Mouse (Mus musculus) erythroblast, embryonic 14.5 days (primary cell): ENCODE data around the gene Tmem238l.

Experiments
- GATA1 ChIP-seq: IDR thresholded peaks from 2 replicates; pipeline ENCODE4 v1.6.1; 2012; ENCODE audit warnings: low read length, inconsistent platforms, mixed read lengths
- TAL1 ChIP-seq: IDR thresholded peaks from 3 replicates; pipeline ENCODE4 v1.6.1; 2012; ENCODE audit warnings: low read length, inconsistent platforms, mixed read lengths

GRCm38 (mm10) chr11:66975606-66976330, 19.3 kb downstream of the Tmem238l start:
- TF ChIP-seq GATA1 (no peak), TAL1 (no peak)
